Mouse (Mus musculus) lung, postnatal 0 days (tissue): ENCODE results near the gene Reep3.

Experiments used
- CTCF ChIP-seq: IDR thresholded peaks from 2 replicates; pipeline ENCODE4 v1.5.1; 2016; ENCODE audit warnings: antibody characterized with exemption, mild to moderate bottlenecking
- EP300 ChIP-seq: IDR thresholded peaks from 2 replicates; pipeline ENCODE4 v1.6.1; 2016; ENCODE audit warnings: antibody characterized with exemption, mild to moderate bottlenecking, control low read depth

DNA sequence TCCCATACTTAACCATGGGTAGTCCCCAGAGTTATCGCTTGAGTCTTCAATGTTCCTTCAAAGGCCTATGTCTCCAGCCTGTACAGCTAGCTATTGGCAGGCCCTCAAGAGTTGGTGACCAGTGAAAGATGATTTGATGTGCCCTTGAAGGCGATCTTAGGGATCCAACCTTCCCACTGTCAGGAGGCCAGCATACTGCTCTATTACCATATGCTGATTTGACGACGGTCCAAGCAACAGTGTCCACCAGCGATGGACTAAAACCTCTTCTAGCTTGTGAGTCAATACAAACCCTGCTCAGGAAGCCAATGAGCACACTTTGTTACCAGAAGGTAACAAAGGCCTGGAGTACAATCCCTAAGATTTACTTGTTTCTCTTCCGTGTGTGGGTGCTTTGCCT, 72.4 kb downstream of the Reep3 start:
- no peak for TF ChIP-seq CTCF
- no peak for TF ChIP-seq EP300
